Mouse (Mus musculus) effector memory CD4-positive, alpha-beta T cell, adult 7 months (primary cell): ENCODE measurements around the gene Tmed8. TPM values are rescaled to one million over a fixed set of nuclear protein-coding genes. Genes with fewer than 3 reads are reported as not detected.

ENCODE experiments used
- polyA plus RNA-seq: library from polyadenylated mRNA; unstranded; fragments of 100-300 nt; shearing (Covaris generic); gene quantifications from one replicate; pipeline ENCODE4 v1.2.1, GENCODE M21; 2017

The Tmed8 gene
- 7.9 TPM for polyA plus RNA-seq

GRCm38 (mm10) chr12:87199973-87200586, at the start of gene Tmed8:
TSS of gene Tmed8 (minus strand) at chr12:87200454.

GRCm38 (mm10) chr12:87238632-87239031, 38.4 kb upstream of the Tmed8 start, which contains the start of gene Noxred1:
TSS of gene Noxred1 (minus strand) at chr12:87238732.

GRCm38 (mm10) chr12:87199206-87199972, 865 bp downstream of the Tmed8 start, which contains the start of gene Samd15:
TSS of gene Samd15 (plus strand) at chr12:87199723.

GRCm38 (mm10) chr12:87147395-87148089, 52.7 kb downstream of the Tmed8 start, which contains the start of gene Pomt2:
TSS of gene Pomt2 (minus strand) at chr12:87147968.

GRCm38 (mm10) chr12:87146966-87147365, 53.3 kb downstream of the Tmed8 start, which contains the start of gene Gstz1:
TSS of gene Gstz1 (plus strand) at chr12:87147165.

Other genes with a start within 250 kb of the Tmed8 start
- gene Zdhhc22, start 210.0 kb downstream of the Tmed8 start, polyA plus RNA-seq, result 0.79 TPM
- gene Tmem63c, start 179.1 kb downstream of the Tmed8 start, polyA plus RNA-seq, result 0.29 TPM
- gene Ngb, start 97.9 kb downstream of the Tmed8 start, polyA plus RNA-seq, result not detected
- gene Gstz1, start 53.3 kb downstream of the Tmed8 start, polyA plus RNA-seq, result 7.7 TPM
- 4.3 TPM for gene Pomt2, start 52.5 kb downstream of the Tmed8 start, polyA plus RNA-seq
- gene Samd15, start 731 bp downstream of the Tmed8 start, polyA plus RNA-seq, result 2.4 TPM
- gene Noxred1, start 38.3 kb upstream of the Tmed8 start, polyA plus RNA-seq, result 0.45 TPM
- gene Vipas39, start 65.8 kb upstream of the Tmed8 start, polyA plus RNA-seq, result 19.8 TPM
- 153 TPM for gene Ahsa1, start 66.0 kb upstream of the Tmed8 start, polyA plus RNA-seq
- not detected for gene Ism2, start 99.3 kb upstream of the Tmed8 start, polyA plus RNA-seq
- 138 TPM for gene Sptlc2, start 187.9 kb upstream of the Tmed8 start, polyA plus RNA-seq
- 46.1 TPM for gene Slirp, start 243.4 kb upstream of the Tmed8 start, polyA plus RNA-seq
- 68.3 TPM for gene Alkbh1, start 243.6 kb upstream of the Tmed8 start, polyA plus RNA-seq